Mouse (Mus musculus): ENCODE results near the gene Mast4. TPM values are rescaled to one million over a fixed set of nuclear protein-coding genes. Genes with fewer than 3 reads are reported as not detected.
A peak's percentile ranks its signal among the peaks of the same experiment; 100 is the strongest.

The Mast4 gene
- polyA plus RNA-seq, 1 experiment, result 51.8 TPM

DNA sequence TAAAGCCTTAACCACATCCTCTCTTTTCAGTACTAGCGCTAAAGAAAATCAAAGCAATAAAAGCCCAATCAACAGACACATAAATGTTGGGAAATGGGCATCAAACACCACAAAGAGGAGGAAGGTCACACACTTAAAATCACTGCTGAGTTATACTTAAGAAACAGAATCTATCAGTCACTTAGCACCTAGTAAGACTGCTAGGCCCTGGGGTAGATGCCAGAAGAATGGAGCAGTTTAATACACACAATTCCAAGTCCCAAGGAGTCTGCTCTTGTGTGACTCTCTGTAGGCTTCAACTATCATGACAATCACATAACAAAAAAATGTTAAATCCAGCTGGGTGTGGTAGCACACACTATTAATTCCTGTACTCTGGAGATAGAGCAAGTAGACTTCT is 483.0 kb downstream of the Mast4 start:
- H3K27ac ChIP-seq (ENCODE audit: insufficient read depth, low read length), result no peak overlapping the region
- H3K4me1 ChIP-seq (ENCODE audit: control insufficient read depth, insufficient read depth, low read length), result peaks cover 5% of the 10 kb centered on the region; the same call in 1 of the 2 replicates
- H3K4me3 ChIP-seq (ENCODE audit: insufficient read depth, low read length), result no peak overlapping the region

DNA sequence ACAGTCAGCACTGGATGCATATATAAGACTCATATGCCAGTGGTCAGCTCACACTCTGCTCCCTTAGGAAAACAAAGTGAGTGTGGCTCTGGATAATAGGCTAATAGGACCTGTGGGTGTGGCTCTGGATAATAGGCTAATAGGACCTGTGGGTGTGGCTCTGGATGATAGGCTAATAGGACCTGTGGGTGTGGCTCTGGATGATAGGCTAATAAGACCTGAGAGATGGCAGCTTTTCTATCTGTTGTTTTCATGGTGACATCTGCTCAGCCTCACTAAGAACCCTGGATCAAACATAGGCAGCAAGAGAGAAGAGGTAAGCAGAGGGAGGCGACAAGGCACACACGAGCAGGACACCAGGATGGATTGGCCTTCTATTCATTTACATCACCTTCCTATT is 483.7 kb downstream of the Mast4 start:
- no peak overlapping the region for H3K4me3 ChIP-seq (ENCODE audit: insufficient read depth, low read length)

More for the DNA sequence above, 483.0 kb downstream of the Mast4 start:
- no peak for TF ChIP-seq CTCF (IDR thresholded peaks at IDR 0.05; ENCODE audit: borderline replicate concordance, insufficient read depth, low read length)
- no peak for TF ChIP-seq POLR2A (IDR thresholded peaks at IDR 0.05; ENCODE audit: low read depth, low read length)

DNA sequence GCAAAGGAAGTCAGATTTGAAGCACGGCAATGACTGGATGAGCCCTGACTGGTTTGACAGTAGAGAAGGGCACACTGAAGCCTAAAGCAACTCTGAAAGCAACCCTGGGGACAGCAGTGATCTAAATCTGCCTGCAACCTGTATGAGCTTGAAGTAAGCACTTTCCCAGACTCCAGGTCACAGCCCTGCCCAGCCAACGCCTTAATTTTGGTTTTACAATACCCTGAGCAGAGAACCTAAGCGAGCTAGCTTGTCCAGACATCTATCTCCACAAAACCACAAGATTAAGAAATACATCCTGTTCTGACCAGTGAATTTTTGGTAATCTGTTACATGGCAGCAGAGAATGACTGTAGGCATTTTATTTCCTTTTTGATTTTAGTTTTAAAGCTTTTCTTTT is 485.2 kb downstream of the Mast4 start:
- TF ChIP-seq POLR2A (IDR thresholded peaks at IDR 0.05; ENCODE audit: low read depth, low read length) (no peak), CTCF (IDR thresholded peaks at IDR 0.05; ENCODE audit: borderline replicate concordance, insufficient read depth, low read length) (no peak)
- Histone ChIP-seq H3K4me3 (ENCODE audit: insufficient read depth, low read length) (no peak overlapping the region), H3K27ac (ENCODE audit: insufficient read depth, low read length) (peak overlapping the region; percentile 52; the same call in 1 of the 2 replicates), H3K4me1 (ENCODE audit: control insufficient read depth, insufficient read depth, low read length) (peaks cover 11% of the 10 kb centered on the region)

More for the DNA sequence above, 483.7 kb downstream of the Mast4 start:
- Histone ChIP-seq H3K27ac (ENCODE audit: insufficient read depth, low read length) (no peak overlapping the region), H3K4me1 (ENCODE audit: control insufficient read depth, insufficient read depth, low read length) (peaks cover 10% of the 10 kb centered on the region)
- TF ChIP-seq POLR2A (IDR thresholded peaks at IDR 0.05; ENCODE audit: low read depth, low read length), result no peak
- no peak for TF ChIP-seq CTCF (IDR thresholded peaks at IDR 0.05; ENCODE audit: borderline replicate concordance, insufficient read depth, low read length)

DNA sequence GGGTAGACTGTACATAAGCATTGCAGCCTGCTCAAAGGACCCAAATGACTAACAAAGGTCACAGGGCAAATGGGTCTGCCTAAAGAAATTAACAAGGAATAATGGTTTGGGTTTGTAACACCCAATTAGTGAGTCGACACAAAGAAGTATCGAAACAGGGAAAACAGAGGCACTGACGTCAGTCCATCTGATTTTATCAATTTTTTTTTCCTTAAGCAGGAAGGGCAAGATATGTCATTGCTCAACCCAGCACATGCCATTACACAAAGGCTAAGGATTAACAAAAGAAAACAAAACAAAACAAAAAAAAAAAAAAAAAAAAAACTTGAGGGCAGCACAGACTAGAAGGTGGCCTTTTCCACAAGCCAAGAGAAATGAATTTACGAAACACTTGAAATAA is 487.8 kb downstream of the Mast4 start:
- no peak overlapping the region for H3K27ac ChIP-seq (ENCODE audit: insufficient read depth, low read length)
- TF ChIP-seq POLR2A (IDR thresholded peaks at IDR 0.05; ENCODE audit: low read depth, low read length) (no peak), CTCF (IDR thresholded peaks at IDR 0.05; ENCODE audit: borderline replicate concordance, insufficient read depth, low read length) (no peak)
- H3K4me3 ChIP-seq (ENCODE audit: insufficient read depth, low read length), result no peak overlapping the region
- peaks cover 15% of the 10 kb centered on the region for H3K4me1 ChIP-seq (ENCODE audit: control insufficient read depth, insufficient read depth, low read length)

DNA sequence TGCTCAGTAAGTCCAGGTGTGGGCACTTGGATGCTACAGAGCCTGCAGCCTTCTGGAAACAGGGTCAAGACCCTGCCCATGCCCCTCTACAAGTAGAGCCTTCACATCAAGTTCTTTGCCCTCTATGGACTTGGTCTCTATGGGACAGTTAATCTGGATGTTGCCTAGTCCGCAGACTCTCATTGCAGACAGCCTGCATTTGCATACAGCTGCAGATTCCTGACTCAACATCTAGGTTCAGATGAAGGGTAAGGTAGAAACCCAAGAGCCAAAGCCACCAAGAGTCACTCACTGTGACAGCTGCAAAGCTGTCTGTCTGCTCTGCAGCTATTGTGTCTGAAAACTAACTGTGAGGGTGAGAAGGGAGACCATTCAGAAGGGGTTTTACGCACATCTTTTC is 491.6 kb downstream of the Mast4 start:
- H3K27ac ChIP-seq (ENCODE audit: insufficient read depth, low read length), result no peak overlapping the region
- H3K4me1 ChIP-seq (ENCODE audit: control insufficient read depth, insufficient read depth, low read length), result peaks cover 11% of the 10 kb centered on the region
- no peak overlapping the region for H3K4me3 ChIP-seq (ENCODE audit: insufficient read depth, low read length)
- TF ChIP-seq CTCF (IDR thresholded peaks at IDR 0.05; ENCODE audit: borderline replicate concordance, insufficient read depth, low read length), result no peak
- TF ChIP-seq POLR2A (IDR thresholded peaks at IDR 0.05; ENCODE audit: low read depth, low read length), result no peak

DNA sequence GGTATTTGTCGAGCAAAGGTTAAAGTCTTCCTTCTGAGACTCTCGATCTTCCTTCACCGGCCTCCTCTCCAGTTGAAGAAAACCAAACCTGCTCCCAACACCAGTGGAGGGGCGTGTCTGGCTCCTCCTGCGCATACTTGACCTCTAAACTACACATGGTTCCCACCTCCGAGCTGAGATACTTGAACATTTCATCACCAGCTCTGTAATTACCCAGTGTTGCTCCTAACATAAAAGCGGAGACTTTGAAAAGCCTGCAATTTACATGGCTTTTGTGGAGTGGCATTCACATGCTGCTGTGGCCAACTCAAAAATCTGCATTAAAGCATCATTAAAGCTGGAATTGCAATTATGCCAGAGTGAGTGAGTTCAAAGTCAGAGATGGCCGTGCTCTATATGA is 492.1 kb downstream of the Mast4 start:
- no peak overlapping the region for H3K4me3 ChIP-seq (ENCODE audit: insufficient read depth, low read length)
- no peak for TF ChIP-seq CTCF (IDR thresholded peaks at IDR 0.05; ENCODE audit: borderline replicate concordance, insufficient read depth, low read length)
- TF ChIP-seq POLR2A (IDR thresholded peaks at IDR 0.05; ENCODE audit: low read depth, low read length), result no peak
- no peak overlapping the region for H3K27ac ChIP-seq (ENCODE audit: insufficient read depth, low read length)
- H3K4me1 ChIP-seq (ENCODE audit: control insufficient read depth, insufficient read depth, low read length), result peaks cover 11% of the 10 kb centered on the region

DNA sequence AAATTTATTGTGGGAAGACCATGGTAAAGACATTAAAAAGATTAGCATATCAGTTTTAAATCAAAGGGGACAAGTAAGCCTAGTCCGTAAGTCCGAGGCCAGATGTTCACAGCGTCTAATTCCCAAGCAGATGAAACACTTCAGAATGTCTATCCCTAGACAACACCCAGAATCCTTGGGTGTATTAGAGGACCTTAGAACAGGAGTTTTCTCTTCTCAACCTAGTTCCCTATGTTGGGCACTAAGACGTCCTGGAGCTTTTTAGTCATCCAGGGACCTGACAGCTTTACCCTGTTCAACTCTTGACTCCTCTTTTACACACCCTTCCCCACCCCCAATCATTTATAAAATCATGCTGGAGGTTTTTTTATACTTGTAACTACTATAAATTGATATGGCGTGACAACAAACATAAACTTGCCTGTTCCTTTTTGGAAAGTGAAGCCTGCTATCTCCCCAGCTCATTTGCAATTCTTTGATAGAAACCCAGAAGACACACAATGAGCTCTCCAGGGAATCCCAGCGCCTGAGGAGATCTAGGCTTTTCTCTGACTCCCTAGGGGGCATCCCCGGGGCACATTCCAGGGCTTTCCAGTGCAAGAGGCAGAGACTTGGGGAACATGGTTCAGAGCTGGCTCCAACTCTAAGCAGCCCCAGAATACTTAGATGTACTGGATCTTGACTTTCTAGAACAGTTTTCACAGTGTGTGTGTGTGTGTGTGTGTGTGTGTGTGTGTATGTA is 494.4 kb downstream of the Mast4 start:
- Histone ChIP-seq H3K4me3 (ENCODE audit: insufficient read depth, low read length) (no peak overlapping the region), H3K27ac (ENCODE audit: insufficient read depth, low read length) (no peak overlapping the region), H3K4me1 (ENCODE audit: control insufficient read depth, insufficient read depth, low read length) (peaks cover 4% of the 10 kb centered on the region)
- TF ChIP-seq CTCF (IDR thresholded peaks at IDR 0.05; ENCODE audit: borderline replicate concordance, insufficient read depth, low read length), result no peak
- no peak for TF ChIP-seq POLR2A (IDR thresholded peaks at IDR 0.05; ENCODE audit: low read depth, low read length)

DNA sequence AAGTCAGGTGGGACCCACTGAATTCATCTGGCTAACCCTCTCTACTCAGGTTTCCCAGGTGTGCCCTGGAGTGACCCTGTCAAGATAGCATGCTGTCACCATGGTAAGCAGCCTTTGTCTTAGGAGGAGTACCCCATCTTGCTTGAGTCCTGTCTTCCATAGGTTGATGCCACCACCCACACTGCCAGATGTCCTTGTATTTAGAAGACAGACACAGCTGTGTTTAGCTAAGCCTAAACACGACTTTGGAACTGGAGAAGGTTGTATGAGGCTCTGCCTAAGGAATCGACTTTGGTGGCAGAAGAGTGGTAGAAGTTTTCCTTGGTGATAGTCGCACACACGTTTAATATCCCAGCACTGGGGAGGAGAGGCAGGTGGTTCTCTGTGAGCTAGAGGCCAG is 496.9 kb downstream of the Mast4 start:
- TF ChIP-seq CTCF (IDR thresholded peaks at IDR 0.05; ENCODE audit: borderline replicate concordance, insufficient read depth, low read length), result no peak
- Histone ChIP-seq H3K4me1 (ENCODE audit: control insufficient read depth, insufficient read depth, low read length) (no peaks in the 10 kb centered on the region; the same call in 1 of the 2 replicates), H3K27ac (ENCODE audit: insufficient read depth, low read length) (no peak overlapping the region)

DNA sequence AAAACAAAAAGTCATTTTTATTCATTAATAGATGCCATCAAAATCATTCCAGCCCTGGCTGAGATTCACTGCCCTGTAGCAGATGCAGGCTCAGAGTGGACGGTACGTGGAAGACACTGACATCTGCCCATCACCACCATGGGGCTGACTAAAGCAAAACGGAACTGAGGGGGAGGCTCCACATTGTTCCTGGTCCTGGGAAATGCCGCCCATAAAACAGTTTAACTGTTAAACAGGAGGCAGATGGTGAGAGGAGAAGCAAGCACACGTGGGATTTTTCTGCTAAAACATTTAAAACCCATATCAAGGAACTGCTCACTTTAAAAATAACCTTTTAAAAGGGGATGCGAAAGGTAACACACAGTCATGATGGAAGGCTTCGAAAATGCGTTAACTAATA is 499.0 kb downstream of the Mast4 start:
- H3K4me3 ChIP-seq (ENCODE audit: insufficient read depth, low read length), result no peak overlapping the region

More for the DNA sequence above, 496.9 kb downstream of the Mast4 start:
- no peak overlapping the region for H3K4me3 ChIP-seq (ENCODE audit: insufficient read depth, low read length)

DNA sequence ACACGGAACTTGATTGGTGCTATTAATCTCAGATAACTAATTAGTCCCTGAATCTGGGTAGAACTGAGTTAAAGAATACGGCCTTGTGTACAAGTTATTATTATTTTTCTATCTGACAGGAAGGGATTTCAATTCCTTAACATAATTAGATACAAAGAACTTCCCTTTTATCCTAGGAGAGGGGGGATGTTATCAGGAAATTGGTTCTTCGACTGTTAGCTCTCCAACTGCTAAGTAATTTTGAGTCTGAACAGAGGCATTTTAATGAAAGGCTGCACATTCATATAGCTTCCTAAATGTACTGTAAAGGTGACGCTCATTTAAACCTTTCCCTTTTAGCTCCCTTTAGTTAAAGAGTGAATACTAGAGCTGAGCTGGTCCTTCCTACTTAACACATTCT is 516.0 kb downstream of the Mast4 start:
- Histone ChIP-seq H3K4me1 (ENCODE audit: control insufficient read depth, insufficient read depth, low read length) (peaks cover 2% of the 10 kb centered on the region; the same call in 1 of the 2 replicates), H3K4me3 (ENCODE audit: insufficient read depth, low read length) (no peak overlapping the region), H3K27ac (ENCODE audit: insufficient read depth, low read length) (no peak overlapping the region)
- TF ChIP-seq POLR2A (IDR thresholded peaks at IDR 0.05; ENCODE audit: low read depth, low read length) (no peak), CTCF (IDR thresholded peaks at IDR 0.05; ENCODE audit: borderline replicate concordance, insufficient read depth, low read length) (no peak)

More for the DNA sequence above, 499.0 kb downstream of the Mast4 start:
- TF ChIP-seq POLR2A (IDR thresholded peaks at IDR 0.05; ENCODE audit: low read depth, low read length), result no peak
- TF ChIP-seq CTCF (IDR thresholded peaks at IDR 0.05; ENCODE audit: borderline replicate concordance, insufficient read depth, low read length), result no peak
- Histone ChIP-seq H3K27ac (ENCODE audit: insufficient read depth, low read length) (no peak overlapping the region), H3K4me1 (ENCODE audit: control insufficient read depth, insufficient read depth, low read length) (no peaks in the 10 kb centered on the region; the same call in 1 of the 2 replicates)
